Mouse (Mus musculus): ENCODE measurements around the gene Mapkbp1. TPM values are rescaled to one million over a fixed set of nuclear protein-coding genes. Genes with fewer than 3 reads are reported as not detected.

Gene Mapkbp1
- 4.0 and 4.3 TPM in 2 replicates for polyA plus RNA-seq (2015; fragmentation: Nextera tagmentation; extraction: Ambion mirVana)

DNA sequence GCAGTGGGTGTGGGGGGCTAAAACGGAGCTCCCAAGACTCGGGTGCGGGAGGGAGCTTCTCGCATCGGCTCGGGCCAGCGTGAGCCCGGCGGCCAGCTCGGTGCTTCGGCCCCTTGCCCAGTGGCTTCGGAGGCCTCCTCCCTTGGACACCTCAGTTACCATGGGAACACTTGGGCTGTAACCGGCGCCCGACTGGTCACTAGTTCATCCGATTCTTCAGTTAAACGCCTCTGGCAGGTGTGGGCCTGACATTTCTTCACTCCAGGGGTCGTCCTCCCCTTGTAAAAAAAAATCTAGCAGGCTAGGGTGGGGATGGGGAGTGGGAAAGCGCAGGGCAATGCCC, at the start of gene Mapkbp1:
Mapkbp1 (plus strand) TSS at position 163 of the 343 bp plus-strand sequence.
- H3K4me3 ChIP-seq: peak within 1 kb of the TSS; percentile 71
- peak within 1 kb of the TSS; percentile 59 for H3K27ac ChIP-seq
- no peaks in the 10 kb centered on the region for H3K27me3 ChIP-seq
- ATAC-seq: peak; percentile 72
- H3K4me2 ChIP-seq: peak within 1 kb of the TSS; percentile 64
- H3K9me3 ChIP-seq (replicated peaks): no peaks in the 10 kb centered on the region
- H3K9ac ChIP-seq: peak within 1 kb of the TSS; percentile 84
- H3K4me1 ChIP-seq: peaks cover 26% of the 10 kb centered on the region
- 0 out of 2 replicates have a peak, but pooled peaks cover 5% of the 10 kb centered on the region for H3K36me3 ChIP-seq (ENCODE audit: poor library complexity, severe bottlenecking)
- WGBS: 2% methylated on average over 19 of the region's 19 CpGs

GRCm38 (mm10) chr2:119970571-119970970, 1.9 kb upstream of the Mapkbp1 start:
- Histone ChIP-seq H3K36me3 (ENCODE audit: poor library complexity, severe bottlenecking) (peaks cover 15% of the 10 kb centered on the region; the same call in 1 of the 2 replicates), H3K9ac (no peak overlapping the region), H3K27ac (no peak overlapping the region), H3K9me3 (replicated peaks) (no peaks in the 10 kb centered on the region), H3K4me1 (peaks cover 26% of the 10 kb centered on the region), H3K4me2 (no peak overlapping the region), H3K27me3 (no peaks in the 10 kb centered on the region), H3K4me3 (no peak overlapping the region)
- WGBS: 53% methylated on average over 9 of the region's 9 CpGs
- no peak for ATAC-seq

GRCm38 (mm10) chr2:119971316-119971715, 1.2 kb upstream of the Mapkbp1 start:
- no peak for ATAC-seq
- H3K4me1 ChIP-seq: peaks cover 26% of the 10 kb centered on the region
- H3K27me3 ChIP-seq: no peaks in the 10 kb centered on the region
- WGBS: 84% methylated on average over 3 of the region's 3 CpGs
- 0 out of 2 replicates have a peak, but pooled peaks cover 10% of the 10 kb centered on the region for H3K36me3 ChIP-seq (ENCODE audit: poor library complexity, severe bottlenecking)
- no peak overlapping the region for H3K27ac ChIP-seq
- H3K4me2 ChIP-seq: peak overlapping the region; percentile 64
- H3K4me3 ChIP-seq: peak overlapping the region; percentile 71; the same call in 1 of the 2 replicates
- H3K9me3 ChIP-seq (replicated peaks): no peaks in the 10 kb centered on the region
- H3K9ac ChIP-seq: no peak overlapping the region

DNA sequence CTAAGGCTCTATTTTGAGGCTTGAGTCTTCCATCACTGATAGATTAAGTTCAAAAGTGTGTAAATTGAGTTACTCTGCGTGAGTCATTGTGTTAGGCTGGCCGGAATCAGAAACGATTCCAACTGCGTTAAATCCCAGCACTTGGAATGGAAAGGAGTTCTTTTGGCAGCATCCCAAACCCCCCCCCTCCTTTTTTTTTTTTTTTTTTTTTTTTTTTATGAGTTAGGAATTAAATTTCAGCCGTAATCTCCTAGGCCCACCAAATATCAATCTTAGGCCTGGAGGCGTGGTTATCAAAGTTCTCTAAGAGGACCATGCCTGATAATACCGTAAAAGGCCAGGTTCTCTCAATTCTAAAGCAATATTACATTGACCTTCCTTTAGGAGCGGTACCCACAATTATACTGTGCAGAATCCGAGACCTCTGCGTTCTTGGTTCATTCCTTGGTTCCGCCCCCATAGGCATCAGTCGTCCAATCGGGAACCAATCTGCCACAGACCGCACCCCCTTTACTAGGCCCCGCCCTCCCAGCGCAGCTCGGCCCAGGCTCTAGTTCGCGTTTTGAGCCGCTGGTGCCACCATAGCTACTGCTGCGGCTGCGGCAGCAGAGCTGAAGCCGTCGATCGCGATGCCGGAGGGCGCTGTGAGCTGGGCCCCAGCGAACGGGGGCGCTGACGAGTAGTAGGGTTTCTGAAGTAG, 512 bp upstream of the Mapkbp1 start:
- 0 out of 2 replicates have a peak, but pooled peaks cover 5% of the 10 kb centered on the region for H3K36me3 ChIP-seq (ENCODE audit: poor library complexity, severe bottlenecking)
- H3K9me3 ChIP-seq (replicated peaks): no peaks in the 10 kb centered on the region
- WGBS: 0% methylated on average over 32 of the region's 32 CpGs
- H3K4me3 ChIP-seq: peak overlapping the region; percentile 71
- peak overlapping the region; percentile 84 for H3K9ac ChIP-seq
- peaks cover 26% of the 10 kb centered on the region for H3K4me1 ChIP-seq
- peak overlapping the region; percentile 59 for H3K27ac ChIP-seq
- peak overlapping the region; percentile 64 for H3K4me2 ChIP-seq
- peak; percentile 99 for ATAC-seq
- H3K27me3 ChIP-seq: no peaks in the 10 kb centered on the region

DNA sequence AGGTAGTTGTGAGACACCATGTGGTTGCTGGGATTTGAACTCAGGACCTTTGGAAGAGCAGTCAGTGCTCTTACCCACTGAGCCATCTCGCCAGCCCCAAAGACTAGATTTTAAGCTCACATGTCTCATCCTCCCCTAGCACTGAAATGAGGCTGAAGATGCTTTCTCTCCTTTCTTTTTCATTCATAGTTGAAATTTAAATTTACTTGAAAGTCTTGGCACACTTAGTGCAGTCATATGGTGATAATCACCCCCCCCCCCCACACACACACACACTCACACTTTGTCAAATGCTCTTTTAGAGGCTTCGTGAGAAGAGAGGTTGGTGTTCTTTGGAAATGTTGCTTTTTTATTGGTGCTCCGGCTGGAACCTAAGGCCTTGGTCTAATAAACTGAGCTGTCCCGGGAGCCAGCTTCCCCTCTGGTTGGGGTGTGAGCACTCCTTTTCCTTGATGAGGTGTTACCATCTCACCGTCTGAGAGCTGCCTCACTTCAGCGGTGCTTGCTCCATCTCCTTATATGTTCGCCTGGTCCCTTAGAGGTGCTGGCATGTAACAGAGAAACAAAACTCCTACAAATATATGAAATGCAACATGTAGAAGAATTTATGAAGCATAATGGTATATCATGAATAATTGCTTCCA, 8.0 kb downstream of the Mapkbp1 start:
- no peaks in the 10 kb centered on the region for H3K9me3 ChIP-seq (replicated peaks)
- 86% methylated on average over 7 of the region's 7 CpGs for WGBS
- no peaks in the 10 kb centered on the region for H3K36me3 ChIP-seq (ENCODE audit: poor library complexity, severe bottlenecking)
- no peak for ATAC-seq
- no peak overlapping the region for H3K9ac ChIP-seq
- no peaks in the 10 kb centered on the region for H3K4me1 ChIP-seq
- no peaks in the 10 kb centered on the region for H3K27me3 ChIP-seq
- no peak overlapping the region for H3K4me2 ChIP-seq
- H3K4me3 ChIP-seq: no peak overlapping the region
- no peak overlapping the region for H3K27ac ChIP-seq

DNA sequence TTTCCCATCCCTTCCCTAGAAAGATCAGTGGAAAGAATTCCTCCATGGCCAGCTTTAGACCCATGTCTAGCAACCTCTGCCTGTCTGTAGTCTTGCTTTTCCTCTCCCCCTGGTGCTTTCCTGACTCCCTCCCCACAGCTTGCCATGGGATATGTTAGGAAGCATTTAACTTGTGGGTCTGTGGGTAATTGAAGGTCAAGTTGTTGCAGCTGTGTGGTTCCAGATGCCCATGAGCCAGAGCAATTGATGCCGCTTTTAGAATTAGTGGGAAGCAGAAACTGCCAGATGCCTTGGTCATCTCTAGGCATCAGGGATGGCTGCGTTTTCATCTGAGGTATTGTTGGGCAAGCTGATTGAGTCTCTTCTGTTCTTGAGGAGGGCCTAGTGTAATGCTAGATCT, 9.1 kb downstream of the Mapkbp1 start:
- H3K27me3 ChIP-seq: no peaks in the 10 kb centered on the region
- no peaks in the 10 kb centered on the region for H3K9me3 ChIP-seq (replicated peaks)
- no peak overlapping the region for H3K4me3 ChIP-seq
- H3K27ac ChIP-seq: no peak overlapping the region
- H3K9ac ChIP-seq: no peak overlapping the region
- H3K36me3 ChIP-seq (ENCODE audit: poor library complexity, severe bottlenecking): no peaks in the 10 kb centered on the region
- H3K4me1 ChIP-seq: no peaks in the 10 kb centered on the region
- no peak for ATAC-seq
- no peak overlapping the region for H3K4me2 ChIP-seq
- WGBS: 90% methylated on average over 2 of the region's 2 CpGs

DNA sequence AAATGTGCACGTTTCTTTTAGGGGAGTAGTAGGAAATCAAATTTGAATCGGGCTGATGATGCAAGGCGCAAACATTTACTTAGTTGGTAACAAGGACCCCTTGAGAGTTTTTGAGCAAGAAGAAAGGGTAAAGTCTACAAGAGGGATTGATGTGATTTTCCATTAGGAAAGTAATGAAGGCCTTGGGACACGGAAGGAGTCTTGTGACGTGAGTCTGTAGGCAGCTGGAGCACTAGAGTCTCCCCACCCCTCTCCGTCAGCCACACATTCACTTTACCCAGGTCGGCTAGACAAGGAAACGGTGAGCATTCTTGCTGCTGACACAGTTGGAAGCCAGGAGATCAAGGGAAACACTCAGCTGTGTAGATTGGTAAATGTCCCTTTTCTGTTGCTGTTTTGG, 13.4 kb downstream of the Mapkbp1 start:
- WGBS: 68% methylated on average over 8 of the region's 8 CpGs
- Histone ChIP-seq H3K9ac (no peak overlapping the region), H3K4me1 (no peaks in the 10 kb centered on the region), H3K27ac (no peak overlapping the region), H3K4me3 (no peak overlapping the region), H3K27me3 (no peaks in the 10 kb centered on the region), H3K4me2 (no peak overlapping the region), H3K9me3 (replicated peaks) (no peaks in the 10 kb centered on the region), H3K36me3 (ENCODE audit: poor library complexity, severe bottlenecking) (no peaks in the 10 kb centered on the region)
- ATAC-seq: no peak

- H3K9me3 ChIP-seq (replicated peaks): no peaks in the 10 kb centered on the region
- no peak overlapping the region for H3K4me3 ChIP-seq
- no peaks in the 10 kb centered on the region for H3K27me3 ChIP-seq
- no peak for ATAC-seq
- H3K36me3 ChIP-seq (ENCODE audit: poor library complexity, severe bottlenecking): no peaks in the 10 kb centered on the region
- 79% methylated on average over 6 of the region's 6 CpGs for WGBS
- no peak overlapping the region for H3K9ac ChIP-seq
- H3K27ac ChIP-seq: no peak overlapping the region
- no peaks in the 10 kb centered on the region for H3K4me1 ChIP-seq
- H3K4me2 ChIP-seq: no peak overlapping the region
These were observed 13.9 kb downstream of the Mapkbp1 start for GRCm38 (mm10) chr2:119986369-119986768.

DNA sequence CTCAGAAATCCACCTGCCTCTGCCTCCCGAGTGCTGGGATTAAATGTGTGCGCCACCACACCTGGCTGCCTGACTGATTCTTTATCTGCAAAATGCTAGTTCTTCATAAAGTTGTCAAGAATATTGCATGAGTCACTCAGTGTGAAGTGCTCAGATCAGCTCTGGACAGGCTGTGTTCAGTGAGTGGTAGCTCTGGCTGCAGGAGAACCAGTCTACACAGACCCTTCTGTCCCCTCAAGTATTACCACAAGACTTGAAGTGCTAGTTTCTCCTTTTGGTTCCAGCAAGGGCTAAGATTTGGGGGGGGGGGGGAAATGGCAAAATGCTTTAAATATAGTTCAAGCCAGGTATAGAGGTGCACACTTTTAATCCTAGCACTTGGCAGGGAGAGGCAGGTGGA, 14.9 kb downstream of the Mapkbp1 start:
- 96% methylated on average over 2 of the region's 2 CpGs for WGBS
- Histone ChIP-seq H3K27ac (no peak overlapping the region), H3K27me3 (no peaks in the 10 kb centered on the region), H3K36me3 (ENCODE audit: poor library complexity, severe bottlenecking) (no peaks in the 10 kb centered on the region), H3K4me3 (no peak overlapping the region), H3K9me3 (replicated peaks) (no peaks in the 10 kb centered on the region), H3K4me2 (no peak overlapping the region), H3K9ac (no peak overlapping the region), H3K4me1 (no peaks in the 10 kb centered on the region)
- no peak for ATAC-seq

DNA sequence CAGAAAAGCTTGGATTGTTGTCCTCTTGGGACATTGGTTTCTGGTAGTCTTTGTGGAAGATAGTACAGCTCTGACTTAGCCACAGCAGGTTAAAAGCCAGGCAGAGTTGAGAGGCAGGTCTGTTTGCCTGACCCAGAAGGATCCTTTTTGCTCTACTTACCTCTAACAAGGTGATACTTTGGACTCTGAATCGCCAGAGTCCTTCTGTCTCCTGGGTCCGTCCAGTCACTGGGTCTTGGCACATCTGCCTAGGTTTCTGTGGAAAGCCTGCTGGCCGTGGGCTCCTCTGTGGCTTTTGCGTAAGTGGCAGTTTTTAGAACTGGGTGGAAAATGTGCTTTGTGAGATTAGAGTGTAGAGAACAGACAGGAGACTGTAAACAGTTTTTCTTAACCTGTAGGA, 16.5 kb downstream of the Mapkbp1 start:
- no peak overlapping the region for H3K4me2 ChIP-seq
- no peaks in the 10 kb centered on the region for H3K4me1 ChIP-seq
- H3K9me3 ChIP-seq (replicated peaks): no peaks in the 10 kb centered on the region
- no peaks in the 10 kb centered on the region for H3K27me3 ChIP-seq
- 94% methylated on average over 4 of the region's 4 CpGs for WGBS
- H3K4me3 ChIP-seq: no peak overlapping the region
- H3K27ac ChIP-seq: no peak overlapping the region
- H3K36me3 ChIP-seq (ENCODE audit: poor library complexity, severe bottlenecking): no peaks in the 10 kb centered on the region
- H3K9ac ChIP-seq: no peak overlapping the region
- ATAC-seq: no peak

DNA sequence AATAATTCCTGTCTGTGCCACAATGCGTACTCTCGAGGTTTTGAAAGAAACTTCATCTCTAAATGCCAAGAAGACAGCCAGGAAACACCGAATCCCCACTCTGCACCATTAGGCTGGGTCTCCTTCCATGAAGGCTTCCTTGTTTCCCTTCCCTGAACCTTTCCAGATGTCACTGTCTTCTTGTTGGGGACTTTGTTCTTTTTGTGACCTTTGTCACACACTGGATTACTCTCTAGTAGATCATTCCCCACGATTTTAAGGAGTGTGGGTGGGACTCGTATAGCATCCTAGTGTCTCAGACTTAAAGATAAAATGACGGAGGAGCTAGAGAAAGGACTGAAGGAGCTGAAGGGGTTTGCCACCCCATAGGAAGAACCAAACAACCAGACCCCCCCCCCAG, 18.4 kb downstream of the Mapkbp1 start:
- no peaks in the 10 kb centered on the region for H3K27me3 ChIP-seq
- no peaks in the 10 kb centered on the region for H3K9me3 ChIP-seq (replicated peaks)
- WGBS: 92% methylated on average over 6 of the region's 6 CpGs
- no peak overlapping the region for H3K9ac ChIP-seq
- no peaks in the 10 kb centered on the region for H3K36me3 ChIP-seq (ENCODE audit: poor library complexity, severe bottlenecking)
- H3K27ac ChIP-seq: no peak overlapping the region
- H3K4me3 ChIP-seq: no peak overlapping the region
- no peaks in the 10 kb centered on the region for H3K4me1 ChIP-seq
- no peak overlapping the region for H3K4me2 ChIP-seq
- ATAC-seq: no peak

GRCm38 (mm10) chr2:119992349-119992748, 19.9 kb downstream of the Mapkbp1 start:
- no peaks in the 10 kb centered on the region for H3K27me3 ChIP-seq
- H3K9me3 ChIP-seq (replicated peaks): no peaks in the 10 kb centered on the region
- no peaks in the 10 kb centered on the region for H3K36me3 ChIP-seq (ENCODE audit: poor library complexity, severe bottlenecking)
- WGBS: 95% methylated on average over 2 of the region's 2 CpGs
- H3K4me2 ChIP-seq: no peak overlapping the region
- no peak for ATAC-seq
- no peak overlapping the region for H3K27ac ChIP-seq
- no peak overlapping the region for H3K9ac ChIP-seq
- no peak overlapping the region for H3K4me3 ChIP-seq
- no peaks in the 10 kb centered on the region for H3K4me1 ChIP-seq
